Mouse (Mus musculus) CH12.LX (cell line): ENCODE measurements around the gene Plekhg2.

Experiments used
- CTCF ChIP-seq, 2 experiments: IDR thresholded peaks in 1 of 2; conservative IDR thresholded peaks in 1 of 2; 2 replicates each; pipeline ENCODE4 v1.5.1; 2011 to 2012; ENCODE audit warnings: low read depth in 2 of 2, low read length in 2 of 2, improper control_type of control experiment in 1 of 2, inconsistent platforms in 1 of 2, mild to moderate bottlenecking in 1 of 2, moderate library complexity in 1 of 2
- ELF1 ChIP-seq: IDR thresholded peaks from 2 replicates; pipeline ENCODE4 v1.6.1; 2014; ENCODE audit warnings: low read depth, mild to moderate bottlenecking, inconsistent platforms, low read length, improper control_type of control experiment
- EP300 ChIP-seq: IDR thresholded peaks from 2 replicates; pipeline ENCODE4 v1.6.1; 2011; ENCODE audit warnings: low read length, improper control_type of control experiment
- MAZ ChIP-seq: IDR thresholded peaks from 2 replicates; pipeline ENCODE4 v1.6.1; 2012; ENCODE audit warnings: low read depth, mild to moderate bottlenecking, inconsistent platforms, low read length, improper control_type of control experiment, moderate library complexity
- POLR2A ChIP-seq: IDR thresholded peaks from 2 replicates; pipeline ENCODE4 v1.6.1; 2011; ENCODE audit warnings: low read depth, mild to moderate bottlenecking, improper control_type of control experiment, low read length
- POLR2AphosphoS2 ChIP-seq: IDR thresholded peaks from 2 replicates; pipeline ENCODE4 v1.6.1; 2011; ENCODE audit warnings: low read depth, low read length, improper control_type of control experiment
- TCF12 ChIP-seq: IDR thresholded peaks from 2 replicates; pipeline ENCODE4 v1.6.1; 2014; ENCODE audit warnings: low read depth, mild to moderate bottlenecking, inconsistent platforms, low read length, improper control_type of control experiment
- UBTF ChIP-seq: IDR thresholded peaks from 2 replicates; pipeline ENCODE4 v1.6.1; 2012; ENCODE audit warnings: low read depth, mild to moderate bottlenecking, inconsistent platforms, low read length, improper control_type of control experiment, moderate library complexity

GRCm38 (mm10) chr7:28412826-28413225, 40.4 kb upstream of the Plekhg2 start:
- TF ChIP-seq ELF1 (no peak), TCF12 (no peak), POLR2AphosphoS2 (no peak), CTCF (conservative IDR thresholded peaks at IDR 0.05 in 1 of 2, IDR thresholded peaks at IDR 0.05 in 1 of 2; ENCODE audit: low read depth in 2 of 2, low read length in 2 of 2) (peak in 1 of 2 experiments; percentile 51; a peak in 2 of 4 replicates), EP300 (no peak), POLR2A (no peak), MAZ (no peak), UBTF (no peak)
